Mouse (Mus musculus) stomach, embryonic 15.5 days (tissue): Measurements from ENCODE around the gene Cdk20. TPM values are rescaled to one million over a fixed set of nuclear protein-coding genes. Genes with fewer than 3 reads are reported as not detected.
"Not testable (repeated sequence)": the region's sequence is repeated elsewhere in the genome, so short reads cannot be mapped to it uniquely, and the experiment has no call there.

Experiments used
- ATAC-seq: fragments of 200-750 bp; cut with Nextera tagmentation; 2 replicates; pipeline ENCODE4 v1.8.0; 2017; ENCODE audit warnings: low read depth, moderate number of reproducible peaks, moderate TSS enrichment; ENCODE audit not compliant: insufficient read depth, low FRiP score
- H3K27ac ChIP-seq: fragments of 300-500 bp; sonication (generic); 2 replicates; pipeline ENCODE4 v1.5.1; 2015; ENCODE audit warnings: mild to moderate bottlenecking, inconsistent platforms
- H3K27me3 ChIP-seq: fragments of 300-500 bp; sonication (generic); replicated peaks from 2 replicates; pipeline ENCODE4 v1.6.1; 2015; ENCODE audit warnings: inconsistent platforms
- H3K36me3 ChIP-seq: fragments of 300-500 bp; sonication (generic); 2 replicates; pipeline ENCODE4 v1.6.1; 2015; ENCODE audit warnings: inconsistent platforms
- H3K4me1 ChIP-seq: fragments of 300-500 bp; sonication (generic); 2 replicates; pipeline ENCODE4 v1.6.1; 2015; ENCODE audit warnings: inconsistent platforms
- H3K4me2 ChIP-seq: fragments of 300-500 bp; sonication (generic); 2 replicates; pipeline ENCODE4 v1.6.1; 2015; ENCODE audit warnings: mild to moderate bottlenecking, inconsistent platforms
- H3K4me3 ChIP-seq: fragments of 300-500 bp; sonication (generic); replicated peaks from 2 replicates; pipeline ENCODE4 v1.5.1; 2015; ENCODE audit warnings: inconsistent platforms
- H3K9ac ChIP-seq: fragments of 300-500 bp; sonication (generic); 2 replicates; pipeline ENCODE4 v1.6.1; 2015; ENCODE audit warnings: inconsistent platforms
- H3K9me3 ChIP-seq: fragments of 300-500 bp; sonication (generic); 2 replicates; pipeline ENCODE4 v1.6.1; 2016; ENCODE audit warnings: inconsistent platforms
- WGBS: fragments of 180-500 bp; shearing (Covaris S2); methylation state at CpG from one replicate; pipeline ENCODE4 v1.1.7; 2015; 5-methylcytosine and 5-hydroxymethylcytosine counted together
- polyA plus RNA-seq: library from polyadenylated mRNA; unstranded; fragments of >200 nt; fragmentation: Nextera tagmentation; extraction: Ambion mirVana; gene quantifications from 2 replicates; pipeline ENCODE4 v1.2.1, GENCODE M21; 2015

Gene Cdk20
- polyA plus RNA-seq, 1 experiment from 2014 or later: 10.2 TPM

DNA sequence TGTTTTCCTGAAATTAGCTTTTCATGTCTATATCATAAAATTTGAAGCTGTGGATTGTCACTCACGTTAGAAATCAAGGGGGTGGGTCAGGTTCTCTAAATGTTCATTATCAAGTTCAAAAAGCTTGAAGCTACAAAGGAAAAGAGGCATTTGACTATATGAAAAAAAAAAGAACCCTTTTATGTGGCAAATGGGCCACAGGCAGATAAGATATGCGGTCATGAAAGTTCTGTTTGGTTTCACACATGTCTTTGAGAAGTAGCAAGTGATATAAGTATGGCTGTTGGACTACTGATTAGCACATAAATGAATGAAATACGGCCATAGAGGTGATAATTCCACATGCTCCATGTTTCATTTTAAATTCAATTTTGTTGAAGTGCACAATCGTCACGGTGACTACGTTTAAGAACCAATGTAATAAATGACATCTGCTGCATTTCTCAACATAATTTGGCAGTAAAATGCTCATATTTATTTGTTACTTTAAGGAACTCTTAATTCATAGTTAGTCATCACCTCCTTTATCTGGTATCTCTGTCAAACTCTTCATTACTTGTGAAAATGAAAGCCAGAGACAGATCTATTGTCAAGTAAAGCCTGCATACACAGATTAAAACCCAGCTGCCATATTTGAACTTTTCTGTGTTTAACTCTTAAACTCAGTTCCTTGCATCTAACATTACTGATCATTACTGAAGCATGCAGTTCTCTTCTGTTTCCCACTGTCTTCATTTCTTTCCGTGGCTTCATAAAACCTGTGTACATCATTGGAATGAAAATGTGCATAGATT lies 18.1 kb downstream of the Cdk20 start:
- ATAC-seq: no peak
- no peak overlapping the region for H3K27ac ChIP-seq
- H3K4me1 ChIP-seq: no peaks in the 10 kb centered on the region
- whole genome bisulfite sequencing: 68% methylated on average over 7 of the region's 7 CpGs
- no peak overlapping the region for H3K4me3 ChIP-seq
- no peak overlapping the region for H3K4me2 ChIP-seq
- H3K36me3 ChIP-seq: no peaks in the 10 kb centered on the region
- no peaks in the 10 kb centered on the region for H3K27me3 ChIP-seq
- no peak overlapping the region for H3K9ac ChIP-seq
- no peaks in the 10 kb centered on the region for H3K9me3 ChIP-seq

DNA sequence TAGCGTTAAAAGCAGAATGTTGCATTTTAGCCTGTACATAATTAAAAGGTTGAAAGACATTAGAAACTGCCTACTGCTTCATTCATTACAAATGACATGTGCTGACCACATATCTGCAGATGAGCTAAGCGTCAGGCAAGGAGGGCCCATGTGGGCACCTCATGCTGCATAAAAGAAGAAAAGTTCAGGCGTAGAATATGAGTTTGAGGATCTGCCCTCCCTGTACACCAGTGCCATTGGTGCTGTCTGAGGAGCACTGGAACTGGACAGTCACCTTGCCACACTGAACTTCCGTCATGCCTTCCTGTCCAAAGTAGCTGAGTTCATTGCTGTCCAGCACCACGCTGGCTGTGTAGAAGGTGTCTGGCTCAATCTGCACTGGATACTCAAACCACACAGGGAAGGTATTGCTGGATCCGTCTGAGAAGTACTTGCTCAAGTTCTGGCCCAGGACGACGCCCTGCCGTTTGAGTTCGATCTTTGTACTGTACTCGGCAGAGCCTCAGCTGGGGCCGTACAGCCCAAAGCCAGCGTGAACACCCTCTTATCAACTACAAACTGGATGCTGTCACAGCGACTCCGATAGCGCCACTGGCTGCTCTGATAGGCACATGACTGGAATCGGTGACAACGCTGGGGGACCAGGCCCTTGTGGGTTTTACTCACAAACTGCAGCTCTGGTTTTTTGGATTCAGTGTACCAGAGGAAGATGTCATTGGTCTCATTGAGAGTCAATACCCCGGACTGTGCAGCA lies 25.3 kb downstream of the Cdk20 start:
- H3K4me1 ChIP-seq, H3K27me3 ChIP-seq, H3K4me2 ChIP-seq, H3K9ac ChIP-seq, H3K9me3 ChIP-seq, H3K4me3 ChIP-seq, H3K27ac ChIP-seq, H3K36me3 ChIP-seq: not testable (repeated sequence)
- ATAC-seq: peak; percentile 88
- WGBS: 83% methylated on average over 19 of the region's 19 CpGs

DNA sequence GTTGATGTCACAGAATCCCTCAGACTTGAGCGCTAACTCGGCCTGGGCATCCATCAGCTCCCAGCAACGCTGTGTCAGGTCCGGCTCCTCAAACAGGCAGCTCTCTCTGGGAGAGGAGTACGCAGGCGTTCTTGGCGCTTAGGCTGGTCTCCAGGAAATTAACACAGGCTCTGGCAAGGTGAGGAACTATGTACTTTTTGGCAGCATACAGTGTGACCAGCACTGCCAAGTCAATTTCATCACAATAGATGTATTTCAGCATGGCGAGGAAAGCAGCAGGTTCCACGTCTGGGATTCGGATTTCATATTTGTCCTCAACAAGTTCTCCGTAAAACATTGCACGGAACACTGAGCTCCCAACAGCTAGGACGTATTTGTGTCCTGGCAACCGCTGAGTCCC lies 26.1 kb downstream of the Cdk20 start:
- no peaks in the 10 kb centered on the region for H3K4me1 ChIP-seq

DNA sequence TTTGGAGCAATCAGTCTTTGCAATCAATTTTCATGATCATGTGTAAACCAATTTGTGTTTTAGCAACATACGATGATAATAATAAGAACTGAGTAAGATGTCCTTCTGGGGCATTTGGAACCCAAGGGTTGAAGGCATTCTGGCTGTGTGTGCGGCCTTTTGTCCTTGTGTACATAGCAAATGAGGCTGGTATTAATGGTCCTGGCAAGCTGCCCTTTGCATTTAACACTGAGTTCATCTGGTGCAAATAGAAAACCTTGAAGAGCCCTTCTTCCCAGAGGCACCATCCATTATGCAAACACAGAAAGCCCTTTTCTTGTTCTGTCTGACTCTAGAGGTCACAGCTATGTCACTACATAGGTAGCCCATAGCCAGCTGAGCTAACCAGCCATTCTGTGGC lies 30.5 kb downstream of the Cdk20 start:
- Histone ChIP-seq H3K27me3 (no peaks in the 10 kb centered on the region), H3K9me3 (no peaks in the 10 kb centered on the region), H3K27ac (no peak overlapping the region), H3K9ac (no peak overlapping the region), H3K4me3 (no peak overlapping the region), H3K4me1 (no peaks in the 10 kb centered on the region), H3K4me2 (no peak overlapping the region), H3K36me3 (no peaks in the 10 kb centered on the region)
- 68% methylated on average over 2 of the region's 2 CpGs for WGBS
- no peak for ATAC-seq

More for the DNA sequence above, 26.1 kb downstream of the Cdk20 start:
- H3K27me3 ChIP-seq: no peaks in the 10 kb centered on the region
- H3K9ac ChIP-seq: no peak overlapping the region
- H3K4me3 ChIP-seq: no peak overlapping the region
- H3K36me3 ChIP-seq: no peaks in the 10 kb centered on the region
- ATAC-seq: no peak
- WGBS: 89% methylated on average over 14 of the region's 14 CpGs
- no peak overlapping the region for H3K4me2 ChIP-seq
- no peaks in the 10 kb centered on the region for H3K9me3 ChIP-seq
- H3K27ac ChIP-seq: no peak overlapping the region

DNA sequence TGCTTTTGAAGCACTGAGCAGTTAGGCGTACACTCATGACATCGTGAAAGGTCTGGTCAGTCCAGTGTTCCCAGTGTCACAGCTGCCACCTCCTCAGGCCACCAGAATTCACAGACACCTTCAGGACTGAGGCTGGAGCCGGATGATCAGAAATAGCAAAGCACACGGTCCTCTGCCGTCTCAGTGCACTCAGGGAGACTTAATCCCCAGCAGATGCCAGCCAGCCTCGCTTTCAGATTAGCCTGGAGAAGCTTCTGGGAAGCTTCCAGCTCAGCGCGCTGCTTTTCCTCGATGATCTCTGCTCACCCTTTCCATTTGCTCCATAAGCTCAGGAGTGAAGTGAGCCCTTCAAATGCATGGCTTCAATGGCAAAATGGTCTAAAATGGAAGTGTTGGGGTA lies 33.1 kb downstream of the Cdk20 start:
- Histone ChIP-seq H3K9ac (no peak overlapping the region), H3K27me3 (no peaks in the 10 kb centered on the region), H3K4me2 (no peak overlapping the region), H3K27ac (no peak overlapping the region), H3K9me3 (no peaks in the 10 kb centered on the region), H3K4me3 (no peak overlapping the region), H3K4me1 (no peaks in the 10 kb centered on the region), H3K36me3 (no peaks in the 10 kb centered on the region)
- WGBS: 77% methylated on average over 9 of the region's 9 CpGs
- no peak for ATAC-seq

DNA sequence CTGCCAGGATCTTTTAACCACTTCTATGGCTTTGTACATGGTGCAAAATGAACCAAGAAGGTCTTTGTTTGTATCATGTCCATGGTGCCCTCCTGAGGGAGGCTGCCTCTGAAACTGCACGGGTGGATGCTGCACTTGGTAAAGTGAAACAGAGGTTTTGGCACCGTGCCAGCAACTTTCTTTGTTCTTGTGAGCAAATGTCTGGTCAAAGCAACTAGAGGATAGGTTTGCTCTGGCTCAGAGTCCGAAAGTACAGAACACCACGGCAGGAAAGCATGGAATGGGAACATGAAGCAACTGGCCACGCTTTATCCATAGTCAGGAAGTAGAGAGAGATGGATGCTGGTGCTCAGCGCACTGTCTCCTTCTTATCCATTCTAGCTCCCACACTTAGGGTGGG lies 35.8 kb downstream of the Cdk20 start:
- Histone ChIP-seq H3K9ac (no peak overlapping the region), H3K36me3 (no peaks in the 10 kb centered on the region), H3K4me1 (no peaks in the 10 kb centered on the region), H3K9me3 (no peaks in the 10 kb centered on the region), H3K4me3 (no peak overlapping the region), H3K4me2 (no peak overlapping the region), H3K27me3 (no peaks in the 10 kb centered on the region), H3K27ac (no peak overlapping the region)
- peak; percentile 14; the same call in 1 of the 2 replicates for ATAC-seq
- WGBS: 54% methylated on average over 6 of the region's 6 CpGs

DNA sequence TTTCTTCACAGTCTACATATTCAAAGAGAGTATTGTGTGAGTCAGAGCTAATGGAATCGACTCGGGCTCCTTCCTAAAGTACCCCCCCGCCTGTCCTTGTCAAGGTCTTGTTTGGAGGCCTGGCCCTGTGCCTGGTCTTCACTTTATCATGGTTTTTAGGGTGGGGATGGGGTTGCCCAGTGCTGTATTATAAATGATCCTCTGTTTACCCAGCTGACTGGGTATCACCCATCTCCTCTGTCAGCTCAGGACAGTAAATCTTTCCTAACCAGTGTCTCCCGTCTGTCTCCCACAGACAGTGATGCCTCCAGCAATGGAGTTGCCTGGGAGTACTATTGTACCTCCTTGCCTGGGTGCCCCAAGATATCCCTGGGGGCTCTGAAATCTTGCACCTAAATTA lies 45.9 kb downstream of the Cdk20 start:
- no peak overlapping the region for H3K27ac ChIP-seq
- H3K9ac ChIP-seq: no peak overlapping the region
- H3K4me1 ChIP-seq: no peaks in the 10 kb centered on the region
- H3K36me3 ChIP-seq: no peaks in the 10 kb centered on the region
- no peaks in the 10 kb centered on the region for H3K9me3 ChIP-seq
- H3K4me3 ChIP-seq: no peak overlapping the region
- 44% methylated on average over 4 of the region's 4 CpGs for WGBS
- H3K4me2 ChIP-seq: no peak overlapping the region
- ATAC-seq: no peak; the same call in 1 of the 2 replicates
- H3K27me3 ChIP-seq: no peaks in the 10 kb centered on the region

DNA sequence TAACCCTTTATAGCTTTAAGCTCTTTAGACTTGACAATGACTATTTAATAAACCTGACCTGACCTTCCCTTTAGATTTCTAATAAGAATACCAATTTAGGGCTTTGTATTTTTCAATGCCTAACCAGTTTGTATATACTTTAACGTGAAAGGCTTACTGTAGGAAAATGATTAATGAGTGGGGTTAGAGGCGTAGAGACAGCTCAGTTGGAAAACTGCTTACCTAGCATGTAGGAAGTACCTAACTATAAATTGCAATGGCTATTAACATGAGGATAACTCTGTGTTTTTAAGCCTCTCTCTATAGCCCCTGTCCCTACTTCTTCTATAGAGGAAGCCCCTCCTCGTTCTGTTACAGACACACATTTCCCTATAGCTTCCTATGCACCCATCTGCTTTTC lies 47.8 kb downstream of the Cdk20 start:
- H3K27me3 ChIP-seq: no peaks in the 10 kb centered on the region
- H3K27ac ChIP-seq: no peak overlapping the region
- no peak overlapping the region for H3K9ac ChIP-seq
- 37% methylated on average over 3 of the region's 3 CpGs for WGBS
- no peaks in the 10 kb centered on the region for H3K4me1 ChIP-seq
- H3K9me3 ChIP-seq: no peaks in the 10 kb centered on the region
- no peak overlapping the region for H3K4me3 ChIP-seq
- H3K4me2 ChIP-seq: no peak overlapping the region
- no peaks in the 10 kb centered on the region for H3K36me3 ChIP-seq
- ATAC-seq: no peak

DNA sequence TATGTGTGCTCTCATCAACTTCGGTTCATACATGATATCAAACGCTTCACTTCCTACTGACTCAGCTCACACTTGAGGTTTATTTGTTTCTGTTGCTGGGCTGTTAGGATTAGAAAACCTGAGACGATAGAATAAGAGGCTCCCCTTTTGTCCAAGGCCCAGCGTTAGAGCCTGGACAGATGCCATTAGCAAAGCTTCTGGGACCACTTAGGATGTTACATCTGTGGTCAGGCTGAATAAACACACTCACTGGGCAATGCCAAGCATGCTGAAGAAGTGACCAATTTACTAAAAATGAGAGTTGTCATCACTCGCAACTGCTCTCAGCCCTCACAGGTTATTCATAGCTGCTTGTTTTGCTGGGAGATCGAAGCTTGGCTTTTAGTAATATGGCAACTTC lies 57.8 kb downstream of the Cdk20 start:
- Histone ChIP-seq H3K9ac (no peak overlapping the region), H3K27ac (no peak overlapping the region), H3K36me3 (no peaks in the 10 kb centered on the region), H3K4me1 (no peaks in the 10 kb centered on the region), H3K9me3 (no peaks in the 10 kb centered on the region), H3K4me3 (no peak overlapping the region), H3K27me3 (no peaks in the 10 kb centered on the region), H3K4me2 (no peak overlapping the region)
- no peak for ATAC-seq
- 75% methylated on average over 6 of the region's 6 CpGs for WGBS

Other genes starting within 250 kb of the Cdk20 start
- 24.5 and 26.1 TPM in 2 replicates for gene Cdc14b, start 157.0 kb upstream of the Cdk20 start, polyA plus RNA-seq
- gene Aaed1, start 119.6 kb upstream of the Cdk20 start, polyA plus RNA-seq: 63.7 and 63.9 TPM in 2 replicates
- 221 and 248 TPM in 2 replicates for gene Ctsl, start 61.4 kb upstream of the Cdk20 start, polyA plus RNA-seq
- gene Fam240b, start 65.5 kb downstream of the Cdk20 start, polyA plus RNA-seq: not detected in 2 replicates